Mouse (Mus musculus) CD4-positive, CD25-positive, alpha-beta regulatory T cell, adult 2 months (primary cell): ENCODE data around the gene Rtl8b.
A peak's percentile ranks its signal among the peaks of the same experiment; 100 is the strongest.
"Not testable (repeated sequence)": the region's sequence is repeated elsewhere in the genome, so short reads cannot be mapped to it uniquely, and the experiment has no call there.

Source experiments
- DNase-seq: peaks from one replicate; pipeline ENCODE4 v3.0.0-alpha.2; 2012; ENCODE audit warnings: low read depth, low spot score

Gene Rtl8b

DNA sequence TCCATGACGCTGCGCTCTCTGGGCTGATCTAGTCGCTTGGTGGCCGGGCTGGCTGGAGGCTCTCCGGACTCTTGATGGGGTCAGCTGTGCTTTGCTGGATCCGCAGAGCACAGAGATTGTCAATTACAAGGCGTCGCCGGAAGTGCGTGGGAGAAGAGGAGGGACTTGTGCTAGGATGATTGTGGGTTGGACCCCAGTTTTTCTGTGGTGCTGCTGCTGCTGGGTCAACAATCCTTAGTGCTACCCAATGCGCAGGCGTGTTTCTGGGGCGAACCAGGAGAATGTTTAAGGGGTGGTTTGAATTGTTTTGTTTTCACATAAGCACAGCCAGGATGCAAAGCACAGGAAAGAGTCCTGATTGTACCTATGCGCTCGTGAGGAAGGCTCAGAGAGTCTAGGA is at the start of gene Rtl8b:
Rtl8b (minus strand) TSS at position 115 of the 400 bp plus-strand sequence.
- DNase-seq, result peak; percentile 89

DNA sequence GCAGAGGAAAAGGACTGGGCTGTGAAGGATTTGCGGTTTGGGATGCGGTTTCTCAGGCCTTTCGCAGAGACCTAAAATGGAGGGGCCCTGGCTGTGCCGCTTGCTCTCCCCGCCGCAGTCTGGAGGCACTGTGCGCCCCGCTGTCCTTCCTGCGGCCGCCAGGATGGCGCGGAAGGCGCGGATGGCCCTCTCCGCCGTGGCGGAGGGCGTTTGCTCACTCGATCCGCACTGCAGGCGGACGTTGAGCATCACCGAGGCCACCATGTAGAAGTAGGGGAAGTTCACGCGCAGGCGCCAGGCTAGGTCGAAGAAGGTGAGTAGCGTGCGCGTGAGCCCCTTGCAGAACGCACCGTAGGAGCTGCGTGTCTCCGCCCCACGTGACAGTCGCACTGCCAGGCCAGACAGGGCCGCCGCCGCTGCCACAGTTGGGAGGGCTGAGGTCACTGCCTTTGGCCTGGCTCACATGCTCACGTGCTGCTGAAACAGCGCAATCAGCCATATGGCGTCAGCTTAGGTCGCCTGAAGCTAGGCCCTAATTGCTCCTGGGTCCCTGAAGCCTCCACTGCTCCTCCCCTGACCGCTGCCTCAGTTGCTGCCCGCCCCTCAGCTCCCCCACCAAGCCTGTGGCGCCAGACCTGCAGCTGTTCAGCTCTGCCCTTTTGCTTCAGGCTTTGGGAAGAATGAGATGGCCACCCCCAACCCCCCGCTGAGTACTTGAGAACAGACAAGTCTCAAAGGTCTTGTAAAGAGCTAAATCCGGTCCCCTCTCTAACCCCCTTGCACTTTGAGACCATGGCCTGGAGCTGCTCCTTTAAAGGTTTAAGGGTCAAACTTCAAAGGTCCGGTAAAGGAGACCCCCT is 46.3 kb upstream of the Rtl8b start:
- peak; percentile 0 for DNase-seq

GRCm38 (mm10) chrX:53715942-53716322 is 45.7 kb upstream of the Rtl8b start:
- no peak for DNase-seq

DNA sequence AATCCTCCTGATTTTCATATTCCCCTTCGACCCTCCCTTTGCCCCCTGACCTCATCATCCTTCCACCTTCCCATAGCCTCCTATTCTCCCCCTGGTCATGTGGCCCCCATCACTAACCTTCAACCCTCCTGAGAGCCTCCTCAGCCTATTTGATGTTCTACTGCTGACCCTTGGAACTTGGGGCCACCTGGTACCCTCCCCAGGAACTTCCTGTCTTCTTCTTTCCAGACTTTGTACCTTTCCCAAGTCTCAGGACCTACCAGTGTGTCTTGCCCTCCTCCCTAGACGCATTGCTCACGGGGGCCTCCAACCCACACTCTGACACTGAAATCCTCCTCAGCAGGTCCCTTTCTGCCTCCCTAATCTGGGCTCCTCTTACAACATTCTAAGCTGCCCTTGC is 32.5 kb upstream of the Rtl8b start:
- no peak for DNase-seq

DNA sequence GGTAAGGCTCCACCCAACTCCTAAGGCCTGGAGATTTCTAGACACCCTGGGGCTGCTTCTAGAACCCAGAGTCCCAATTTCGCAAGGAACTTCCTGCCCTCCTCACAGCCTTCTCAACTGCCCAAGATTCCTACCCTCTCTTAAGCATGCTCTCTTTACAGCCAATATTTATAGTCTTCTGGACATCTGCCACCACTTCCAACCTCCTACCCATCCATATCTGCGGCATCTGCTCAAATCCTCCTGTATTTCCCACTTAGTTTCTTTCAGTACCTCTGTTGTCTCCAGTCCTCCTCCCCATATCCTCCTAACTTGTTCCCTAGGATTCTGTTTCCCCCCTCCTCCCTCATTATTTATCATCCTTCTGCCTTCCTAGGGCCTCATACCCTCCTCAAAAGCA is 29.0 kb upstream of the Rtl8b start:
- DNase-seq, result no peak

DNA sequence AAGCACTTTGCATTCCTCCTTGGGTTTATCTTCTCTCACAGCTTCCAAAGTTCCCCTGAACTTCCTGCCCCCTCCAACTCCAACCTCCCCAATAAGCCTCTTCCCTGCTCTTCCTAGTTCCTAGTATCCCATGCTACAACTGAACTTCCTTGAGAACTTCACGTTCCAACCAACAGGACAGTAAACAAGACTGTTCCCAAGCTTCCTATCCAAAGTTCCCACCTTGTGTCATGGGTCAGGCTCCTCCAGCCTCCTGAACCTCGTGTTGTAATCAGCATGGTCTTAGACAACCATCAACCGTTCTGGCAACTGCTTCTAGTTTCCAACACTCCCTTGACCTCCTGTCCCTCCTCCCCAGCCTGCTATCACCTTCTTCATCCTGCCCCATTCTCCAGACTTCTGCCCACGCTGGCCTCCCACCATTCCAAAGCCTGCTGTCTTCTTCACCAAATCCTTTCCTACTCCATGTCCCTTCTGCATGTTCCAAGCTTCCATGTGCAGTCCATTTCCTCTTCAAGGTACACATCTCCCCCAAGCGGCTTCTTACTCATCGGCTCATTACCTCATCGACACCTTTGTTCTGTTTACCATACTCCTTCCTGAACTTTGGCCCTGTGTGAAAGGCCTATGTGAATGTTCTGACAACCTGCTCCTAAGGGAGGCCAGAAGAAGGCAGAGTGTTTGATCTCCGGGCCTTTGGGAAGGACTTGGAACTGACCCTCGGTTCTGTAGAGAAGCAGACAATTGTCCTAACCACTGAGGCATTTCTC is 24.0 kb upstream of the Rtl8b start:
- DNase-seq, result no peak

GRCm38 (mm10) chrX:53693141-53693540 is 22.9 kb upstream of the Rtl8b start:
- DNase-seq, result no peak

DNA sequence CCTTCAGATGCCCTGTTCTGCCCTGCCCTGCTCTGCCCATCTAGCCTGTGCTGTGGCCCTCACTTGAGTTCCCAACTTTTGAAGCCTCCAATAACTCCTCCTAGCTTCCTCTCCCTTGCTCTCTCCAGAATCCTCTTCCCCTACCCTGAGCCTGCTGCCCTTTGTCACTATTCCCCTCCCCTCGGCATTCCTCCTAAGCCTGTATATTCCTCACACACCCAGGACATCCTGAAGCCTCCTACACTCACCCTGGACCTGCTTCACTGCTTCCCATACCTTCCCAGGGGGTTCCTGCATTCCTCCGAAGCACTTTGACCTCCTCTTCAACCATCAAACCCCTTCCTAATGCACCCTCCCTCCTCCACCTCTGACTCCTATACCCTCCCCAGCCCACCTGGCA is 21.9 kb upstream of the Rtl8b start:
- DNase-seq, result no peak

GRCm38 (mm10) chrX:53684676-53685075 is 14.5 kb upstream of the Rtl8b start:
- not testable (repeated sequence) for DNase-seq

- not testable (repeated sequence) for DNase-seq
These were observed 12.4 kb upstream of the Rtl8b start for GRCm38 (mm10) chrX:53682650-53683049.

DNA sequence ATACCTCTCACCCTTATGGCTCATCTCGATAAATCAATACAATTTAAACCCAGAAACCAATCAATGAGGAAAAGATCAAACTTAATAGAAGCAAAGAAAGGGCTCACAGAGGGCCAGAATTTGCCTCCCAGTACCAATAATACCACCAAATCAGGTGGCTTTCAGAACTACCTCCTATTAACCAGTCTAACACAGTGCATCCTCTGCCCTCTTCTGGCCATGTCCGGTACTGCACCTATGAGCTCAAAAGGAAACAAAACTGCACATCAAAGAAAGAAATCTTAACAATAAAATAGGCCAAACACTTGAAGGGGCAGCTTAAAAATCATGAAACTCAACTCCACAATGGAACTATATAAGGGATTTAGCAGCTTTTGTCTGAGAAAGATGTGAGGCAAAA is 6.7 kb upstream of the Rtl8b start:
- peak; percentile 4 for DNase-seq

- DNase-seq, result peak; percentile 1
These were observed 488 bp upstream of the Rtl8b start for GRCm38 (mm10) chrX:53670696-53671095.

DNA sequence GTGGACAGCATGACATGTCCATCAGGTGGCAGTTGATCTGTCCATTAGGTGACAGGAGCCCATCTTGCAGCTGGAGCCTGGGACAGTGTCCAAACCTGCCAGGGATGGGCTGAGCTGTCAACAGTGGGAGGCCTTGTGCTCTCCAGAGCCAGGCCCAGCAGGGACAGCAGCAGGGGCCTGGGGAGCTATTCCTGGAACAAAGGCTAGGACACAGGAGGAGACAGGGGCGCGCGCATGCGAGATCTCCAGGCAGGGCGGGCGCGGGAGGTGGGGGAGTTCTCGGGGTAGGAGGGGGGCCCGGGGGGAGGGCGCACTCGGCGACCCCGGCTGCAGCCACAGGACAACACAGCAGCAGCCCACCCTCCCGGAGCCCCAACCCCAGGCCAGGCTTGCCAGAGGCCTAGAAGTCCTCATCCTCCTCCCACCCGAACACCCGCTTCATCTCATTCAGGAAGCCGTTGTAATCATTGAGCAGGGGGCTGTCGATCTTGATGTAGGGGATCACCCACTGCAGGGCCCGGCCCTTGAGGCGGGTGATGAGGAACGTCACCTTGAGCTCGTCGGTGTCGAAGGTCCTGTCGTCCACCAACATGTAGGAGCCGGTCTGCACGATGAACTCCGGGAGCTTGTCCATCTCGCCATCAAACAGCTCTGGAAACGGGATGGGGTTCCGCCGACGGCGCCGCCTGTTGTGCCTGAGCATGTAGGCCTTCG is 494 bp downstream of the Rtl8b start:
- not testable (repeated sequence) for DNase-seq

DNA sequence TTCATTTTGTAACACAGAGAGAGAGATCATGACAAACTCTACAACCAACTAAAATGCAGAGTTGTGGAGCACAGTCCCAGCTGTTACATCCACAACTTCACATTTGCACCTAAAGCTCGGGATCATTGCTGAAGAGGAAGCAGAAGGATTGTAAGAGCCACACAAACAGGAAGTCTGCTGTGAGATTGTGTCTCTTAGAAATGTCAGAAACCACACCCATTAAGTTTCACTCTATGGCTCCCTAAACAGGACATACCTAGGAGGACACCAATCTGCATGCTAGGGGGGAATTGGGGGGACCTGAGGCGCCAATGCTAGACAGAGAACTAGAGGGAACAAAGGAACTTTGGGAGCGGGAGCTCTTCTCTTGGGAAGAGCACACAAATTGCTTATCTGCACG is 17.3 kb downstream of the Rtl8b start:
- peak; percentile 1 for DNase-seq

DNA sequence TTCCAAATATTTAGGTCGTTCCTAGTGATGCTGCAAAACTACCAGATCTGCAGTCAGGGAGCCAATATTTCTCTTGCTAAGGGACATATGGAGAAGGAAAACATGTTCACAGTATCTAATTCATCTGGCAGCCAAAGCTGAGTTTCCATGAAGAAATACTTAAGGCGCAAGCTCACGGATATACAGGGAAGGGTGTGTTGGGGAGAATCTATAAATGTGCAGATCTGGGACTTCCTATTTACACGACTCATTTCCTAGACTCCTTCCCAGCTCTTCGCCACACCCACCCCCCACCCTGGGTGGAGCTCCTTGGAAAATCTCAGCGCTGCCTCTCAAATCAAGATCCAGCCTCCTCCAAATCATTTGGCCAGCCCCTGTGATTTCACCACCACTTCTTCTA is 24.3 kb downstream of the Rtl8b start:
- DNase-seq, result no peak

DNA sequence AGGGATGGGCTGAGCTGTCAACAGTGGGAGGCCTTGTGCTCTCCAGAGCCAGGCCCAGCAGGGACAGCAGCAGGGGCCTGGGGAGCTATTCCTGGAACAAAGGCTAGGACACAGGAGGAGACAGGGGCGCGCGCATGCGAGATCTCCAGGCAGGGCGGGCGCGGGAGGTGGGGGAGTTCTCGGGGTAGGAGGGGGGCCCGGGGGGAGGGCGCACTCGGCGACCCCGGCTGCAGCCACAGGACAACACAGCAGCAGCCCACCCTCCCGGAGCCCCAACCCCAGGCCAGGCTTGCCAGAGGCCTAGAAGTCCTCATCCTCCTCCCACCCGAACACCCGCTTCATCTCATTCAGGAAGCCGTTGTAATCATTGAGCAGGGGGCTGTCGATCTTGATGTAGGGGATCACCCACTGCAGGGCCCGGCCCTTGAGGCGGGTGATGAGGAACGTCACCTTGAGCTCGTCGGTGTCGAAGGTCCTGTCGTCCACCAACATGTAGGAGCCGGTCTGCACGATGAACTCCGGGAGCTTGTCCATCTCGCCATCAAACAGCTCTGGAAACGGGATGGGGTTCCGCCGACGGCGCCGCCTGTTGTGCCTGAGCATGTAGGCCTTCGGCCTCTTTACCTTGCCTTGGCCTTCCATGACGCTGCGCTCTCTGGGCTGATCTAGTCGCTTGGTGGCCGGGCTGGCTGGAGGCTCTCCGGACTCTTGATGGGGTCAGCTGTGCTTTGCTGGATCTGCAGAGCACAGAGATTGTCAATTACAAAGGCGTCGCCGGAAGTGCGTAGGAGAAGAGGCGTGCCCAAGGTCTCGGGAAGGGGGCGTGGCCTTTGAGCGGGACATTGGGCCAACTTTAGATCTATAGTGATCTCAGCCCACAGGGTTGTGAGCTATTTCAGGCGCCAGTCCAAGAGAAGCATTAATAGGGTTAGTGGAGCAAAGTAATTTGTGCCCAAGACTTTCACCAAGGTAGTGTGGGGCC is 26.9 kb downstream of the Rtl8b start, which contains the start of gene Rtl8a:
Rtl8a (minus strand) TSS at position 703 of the 982 bp plus-strand sequence.
- peak; percentile 87 for DNase-seq

DNA sequence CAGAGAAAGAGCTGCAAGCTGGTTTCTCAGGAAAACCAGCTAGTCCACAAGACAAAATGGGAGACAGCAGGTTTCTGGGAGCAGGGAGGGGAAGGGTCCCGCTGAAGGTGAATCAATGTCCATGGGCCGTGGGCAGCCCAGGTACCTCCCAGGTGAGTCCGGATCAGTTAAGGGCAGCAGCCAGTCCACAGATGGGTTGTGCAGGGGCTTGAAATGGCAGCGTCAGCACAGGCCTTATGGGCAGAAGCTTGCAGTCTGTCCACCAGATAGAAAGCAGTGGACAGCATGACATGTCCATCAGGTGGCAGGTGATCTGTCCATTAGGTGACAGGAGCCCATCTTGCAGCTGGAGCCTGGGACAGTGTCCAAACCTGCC is 27.6 kb downstream of the Rtl8b start:
- not testable (repeated sequence) for DNase-seq

DNA sequence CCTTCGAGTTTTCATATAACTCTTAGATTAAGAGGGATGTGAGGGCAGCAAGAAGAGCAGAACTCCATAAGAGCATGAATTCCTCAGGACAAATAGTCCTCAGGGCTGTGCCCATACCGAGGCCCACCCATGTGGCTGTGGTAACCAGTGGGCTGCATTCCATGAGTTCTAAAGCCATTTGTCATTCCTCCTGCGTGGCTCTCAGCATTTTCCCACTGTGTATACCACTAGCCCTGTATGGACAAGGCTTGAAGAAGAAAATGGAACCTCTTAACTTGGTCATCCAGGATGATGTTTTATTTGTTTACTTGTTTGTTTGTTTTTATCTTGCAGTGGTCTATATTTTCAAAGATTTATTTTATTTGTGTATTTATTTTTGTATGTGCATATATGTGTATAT is 32.1 kb downstream of the Rtl8b start:
- not testable (repeated sequence) for DNase-seq
